Mouse (Mus musculus): Measurements from ENCODE around the gene Igf2bp1.

DNA sequence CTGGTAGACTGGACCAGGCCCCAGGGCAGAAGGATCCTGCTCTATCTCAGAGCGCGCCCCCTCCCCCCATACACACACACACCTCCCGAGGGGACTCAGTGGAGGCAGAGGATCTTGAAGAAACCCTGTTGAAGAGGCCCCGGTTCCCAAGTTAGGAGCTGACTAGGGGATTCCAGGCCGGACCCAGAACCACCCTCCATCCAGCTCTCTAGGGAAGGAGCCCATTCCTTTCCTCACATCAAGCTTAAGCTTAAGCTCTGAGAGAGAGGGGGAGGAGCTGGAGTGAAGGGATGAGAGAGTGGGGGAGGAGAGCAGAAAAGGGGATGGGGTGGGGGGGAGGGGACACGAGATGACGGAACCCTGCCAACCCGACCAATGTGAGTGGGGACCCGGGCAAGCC lies 47.5 kb downstream of the Igf2bp1 start:
- no peak for TF ChIP-seq CTCF (conservative IDR thresholded peaks at IDR 0.05 in 1 of 2, IDR thresholded peaks at IDR 0.05 in 1 of 2; ENCODE audit: low read depth in 2 of 2, low read length in 2 of 2)
- no peak for TF ChIP-seq HCFC1 (IDR thresholded peaks at IDR 0.05; ENCODE audit: low read depth, low read length)
- TF ChIP-seq CHD2 (IDR thresholded peaks at IDR 0.05; ENCODE audit: low read length), result no peak
- no peak for TF ChIP-seq ZKSCAN1 (IDR thresholded peaks at IDR 0.05; ENCODE audit: borderline replicate concordance, low read depth, low read length)
- TF ChIP-seq MXI1 (IDR thresholded peaks at IDR 0.05; ENCODE audit: low read depth, low read length), result no peak
- no peak for TF ChIP-seq RAD21 (IDR thresholded peaks at IDR 0.05; ENCODE audit: low read depth, low read length)
- TF ChIP-seq BHLHE40 (IDR thresholded peaks at IDR 0.05; ENCODE audit: low read depth, low read length), result no peak
- no peak for TF ChIP-seq ELF1 (IDR thresholded peaks at IDR 0.05; ENCODE audit: low read depth, low read length)
- no peak for TF ChIP-seq ETS1 (conservative IDR thresholded peaks at IDR 0.05; ENCODE audit: low read depth, low read length)
- no peak for TF ChIP-seq MAFK (IDR thresholded peaks at IDR 0.05; ENCODE audit: insufficient replicate concordance, low read length)
- TF ChIP-seq CHD1 (IDR thresholded peaks at IDR 0.05; ENCODE audit: low read depth, low read length), result no peak
